Mouse (Mus musculus) ES-E14 (cell line): Measurements from ENCODE around the gene Btg1. TPM values are rescaled to one million over a fixed set of nuclear protein-coding genes. Genes with fewer than 3 reads are reported as not detected.
A peak's percentile ranks its signal among the peaks of the same experiment; 100 is the strongest.

Experiments
- DNase-seq: peaks from one replicate; pipeline ENCODE4 v3.0.0-alpha.2; 2013; ENCODE audit warnings: low read depth, low spot score
- H3K27ac ChIP-seq: 2 replicates; pipeline ENCODE4 v1.5.1; 2012; ENCODE audit warnings: low read depth, mild to moderate bottlenecking, low read length, moderate library complexity, mixed read lengths; ENCODE audit not compliant: poor library complexity, insufficient read depth, severe bottlenecking
- H3K36me3 ChIP-seq: 2 replicates; pipeline ENCODE4 v1.6.1; 2012; ENCODE audit warnings: mild to moderate bottlenecking, low read length, moderate library complexity, mixed read lengths; ENCODE audit not compliant: control insufficient read depth, poor library complexity, insufficient read depth, severe bottlenecking
- H3K4me1 ChIP-seq, 2 experiments: fragments of 150-350 bp in 1 of 2; sonication (generic) in 1 of 2; 2 replicates each; pipeline ENCODE4 v1.6.1; 2012; ENCODE audit warnings: low read length in 2 of 2, mild to moderate bottlenecking in 1 of 2, mixed read lengths in 1 of 2; ENCODE audit not compliant: control insufficient read depth in 2 of 2, insufficient read depth in 2 of 2, poor library complexity in 1 of 2
- H3K4me3 ChIP-seq, 2 experiments: fragments of 150-350 bp in 1 of 2; sonication (generic) in 1 of 2; 2 replicates each; pipeline ENCODE4 v1.5.1; 2012; ENCODE audit warnings: low read length in 2 of 2, low read depth in 1 of 2, mild to moderate bottlenecking in 1 of 2, mixed read lengths in 1 of 2; ENCODE audit not compliant: insufficient read depth in 1 of 2, poor library complexity in 1 of 2, severe bottlenecking in 1 of 2
- H3K9ac ChIP-seq: 2 replicates; pipeline ENCODE4 v1.6.1; 2012; ENCODE audit warnings: low read depth, mild to moderate bottlenecking, low read length, mixed read lengths; ENCODE audit not compliant: poor library complexity, insufficient read depth, severe bottlenecking
- H3K9me3 ChIP-seq: fragments of 150-350 bp; sonication (generic); 2 replicates; pipeline ENCODE4 v1.6.1; 2012; ENCODE audit warnings: low read depth, mild to moderate bottlenecking, low read length; ENCODE audit not compliant: control insufficient read depth, insufficient read depth
- CHD2 ChIP-seq: IDR thresholded peaks from 2 replicates; pipeline ENCODE4 v1.6.1; 2014; ENCODE audit warnings: mild to moderate bottlenecking, low read depth, low read length, inconsistent platforms
- HCFC1 ChIP-seq: IDR thresholded peaks from 2 replicates; pipeline ENCODE4 v1.6.1; 2012; ENCODE audit warnings: low read length, inconsistent platforms, borderline replicate concordance; ENCODE audit not compliant: insufficient read depth
- MAFK ChIP-seq: IDR thresholded peaks from 2 replicates; pipeline ENCODE4 v1.6.1; 2014; ENCODE audit warnings: mild to moderate bottlenecking, low read depth, low read length, inconsistent platforms; ENCODE audit not compliant: insufficient read depth
- ZC3H11A ChIP-seq: IDR thresholded peaks from 2 replicates; pipeline ENCODE4 v1.6.1; 2012; ENCODE audit warnings: low read depth, mild to moderate bottlenecking, inconsistent platforms, low read length, borderline replicate concordance
- ZNF384 ChIP-seq: IDR thresholded peaks from 2 replicates; pipeline ENCODE4 v1.6.1; 2012; ENCODE audit warnings: low read depth, low read length, inconsistent platforms
- in situ Hi-C, 2 experiments: fragments of 600-800 bp; cut with MboI; formaldehyde crosslinking; loops; one replicate each; pipeline ENCODE4 v1.15.1; 2025; ENCODE audit warnings: low sequenced_read_pairs in 2 of 2, inconsistent platforms in 1 of 2; ENCODE audit not compliant: unreplicated experiment in 2 of 2
- total RNA-seq: library from RNA; depleted of rRNA; stranded (reverse); fragments of 300-350 nt; gene quantifications from 2 replicates; pipeline ENCODE4 v1.2.3, GENCODE M21; 2012

The Btg1 gene
- total RNA-seq, 1 experiment = 16.1 TPM

- DNase-seq = no peak
- H3K4me1 ChIP-seq = peaks cover 0 to 14% of the 10 kb centered on the region in 2 experiments; a peak in 3 of 4 replicates
Observed at GRCm38 (mm10) chr10:96621361-96621945, 4.6 kb downstream of the Btg1 start.

GRCm38 (mm10) chr10:96621980-96622645, 5.3 kb downstream of the Btg1 start:
- in situ Hi-C loops = no loop called here
- Histone ChIP-seq H3K9ac (no peak overlapping the region), H3K4me3 (no peak overlapping the region), H3K9me3 (no peaks in the 10 kb centered on the region), H3K4me1 (peaks cover 0 to 16% of the 10 kb centered on the region in 2 experiments; a peak in 3 of 4 replicates), H3K27ac (no peak overlapping the region), H3K36me3 (peaks cover 7% of the 10 kb centered on the region)
- TF ChIP-seq HCFC1 (no peak), CHD2 (no peak), ZC3H11A (no peak), MAFK (no peak), ZNF384 (no peak)
- no peak for DNase-seq

More at GRCm38 (mm10) chr10:96621361-96621945, 4.6 kb downstream of the Btg1 start:
- H3K9ac ChIP-seq = no peak overlapping the region
- peaks cover 7% of the 10 kb centered on the region for H3K36me3 ChIP-seq
- no peak overlapping the region for H3K27ac ChIP-seq
- TF ChIP-seq ZNF384 (peak; percentile 37; the same call in 1 of the 2 replicates), MAFK (no peak)
- in situ Hi-C loops = no loop called here
- H3K9me3 ChIP-seq = no peaks in the 10 kb centered on the region
- H3K4me3 ChIP-seq = peak overlapping the region in 1 of 2 experiments; percentile 18; a peak in 1 of 4 replicates

- Histone ChIP-seq H3K4me3 (no peak overlapping the region), H3K4me1 (peaks cover 0 to 21% of the 10 kb centered on the region in 2 experiments; a peak in 3 of 4 replicates), H3K27ac (no peak overlapping the region), H3K36me3 (peaks cover 7% of the 10 kb centered on the region), H3K9me3 (no peaks in the 10 kb centered on the region), H3K9ac (no peak overlapping the region)
- DNase-seq = no peak
- TF ChIP-seq HCFC1 = no peak
- in situ Hi-C loops = no loop called here
Observed at GRCm38 (mm10) chr10:96622761-96623632, 6.2 kb downstream of the Btg1 start.

- in situ Hi-C loops = no loop called here
- H3K9me3 ChIP-seq = no peaks in the 10 kb centered on the region
- H3K36me3 ChIP-seq = peaks cover 7% of the 10 kb centered on the region
- H3K27ac ChIP-seq = no peak overlapping the region
- no peak for DNase-seq
- peaks cover 0 to 24% of the 10 kb centered on the region in 2 experiments; a peak in 3 of 4 replicates for H3K4me1 ChIP-seq
- H3K4me3 ChIP-seq = no peak overlapping the region
- no peak overlapping the region for H3K9ac ChIP-seq
- TF ChIP-seq ZC3H11A (no peak), HCFC1 (no peak), CHD2 (no peak), MAFK (no peak), ZNF384 (no peak)
Observed at GRCm38 (mm10) chr10:96623633-96624195, 6.9 kb downstream of the Btg1 start.
